Mouse (Mus musculus): ENCODE measurements around the gene Slc44a2. TPM values are rescaled to one million over a fixed set of nuclear protein-coding genes. Genes with fewer than 3 reads are reported as not detected.
"Not testable (repeated sequence)": the region's sequence is repeated elsewhere in the genome, so short reads cannot be mapped to it uniquely, and the experiment has no call there.

Gene Slc44a2
- total RNA-seq, 2 experiments from 2014 or later = 66.4 to 67.7 TPM

GRCm38 (mm10) chr9:21291868-21292267 is 28.6 kb upstream of the Slc44a2 start:
- DNase-seq (ENCODE audit: extremely low spot score in 1 of 2, low spot score in 2 of 2); intact Hi-C loops (cut with DNase I): not testable (repeated sequence)

GRCm38 (mm10) chr9:21292271-21292670 is 28.2 kb upstream of the Slc44a2 start:
- intact Hi-C loops (cut with DNase I) = no loop called here
- no peak for DNase-seq (ENCODE audit: extremely low spot score in 1 of 2, low spot score in 2 of 2)

GRCm38 (mm10) chr9:21299014-21299413 is 21.5 kb upstream of the Slc44a2 start:
- intact Hi-C loops (cut with DNase I) = no loop called here

GRCm38 (mm10) chr9:21305065-21305464 is 15.4 kb upstream of the Slc44a2 start:
- intact Hi-C loops (cut with DNase I) = no loop called here
- no peak for DNase-seq (ENCODE audit: extremely low spot score in 1 of 2, low spot score in 2 of 2)

More at GRCm38 (mm10) chr9:21299014-21299413, 21.5 kb upstream of the Slc44a2 start:
- no peak for DNase-seq (ENCODE audit: extremely low spot score in 1 of 2, low spot score in 2 of 2)

- intact Hi-C loops (cut with DNase I) = no loop called here
- no peak for DNase-seq (ENCODE audit: extremely low spot score in 1 of 2, low spot score in 2 of 2)
Measured at GRCm38 (mm10) chr9:21309150-21309741, 11.3 kb upstream of the Slc44a2 start.

GRCm38 (mm10) chr9:21311695-21312094 is 8.8 kb upstream of the Slc44a2 start:
- DNase-seq (ENCODE audit: extremely low spot score in 1 of 2, low spot score in 2 of 2) = no peak
- intact Hi-C loops (cut with DNase I) = loop anchor here (5.0 kb wide), 1 partner anchor 101 kb away; the partner anchor contains the start of gene Qtrt1

GRCm38 (mm10) chr9:21312134-21312533 is 8.4 kb upstream of the Slc44a2 start, which contains the start of gene Ap1m2:
Gene Ap1m2, minus strand, starts transcription at chr9:21312337.
- no peak for DNase-seq (ENCODE audit: extremely low spot score in 1 of 2, low spot score in 2 of 2)
- intact Hi-C loops (cut with DNase I) = loop anchor here (5.0 kb wide), 1 partner anchor 100 kb away; the partner anchor contains the start of gene Qtrt1

GRCm38 (mm10) chr9:21313394-21313793 is 7.1 kb upstream of the Slc44a2 start:
- intact Hi-C loops (cut with DNase I) = loop anchor here (1.0 to 5.0 kb wide), 2 partner anchors 44 to 99 kb away; partner anchors contain the start of gene Qtrt1
- DNase-seq (ENCODE audit: extremely low spot score in 1 of 2, low spot score in 2 of 2) = peak; percentile 59 to 84

GRCm38 (mm10) chr9:21314367-21315140 is 5.9 kb upstream of the Slc44a2 start:
- no peak for DNase-seq (ENCODE audit: extremely low spot score in 1 of 2, low spot score in 2 of 2)

GRCm38 (mm10) chr9:21315421-21315820 is 5.1 kb upstream of the Slc44a2 start:
- intact Hi-C loops (cut with DNase I) = no loop called here
- no peak for DNase-seq (ENCODE audit: extremely low spot score in 1 of 2, low spot score in 2 of 2)

More at GRCm38 (mm10) chr9:21314367-21315140, 5.9 kb upstream of the Slc44a2 start:
- intact Hi-C loops (cut with DNase I) = loop anchor here (5.0 kb wide), 1 partner anchor 98 kb away; the partner anchor contains the start of gene Qtrt1

- intact Hi-C loops (cut with DNase I) = no loop called here
- DNase-seq (ENCODE audit: extremely low spot score in 1 of 2, low spot score in 2 of 2) = no peak
Measured at GRCm38 (mm10) chr9:21316696-21317095, 3.8 kb upstream of the Slc44a2 start.

GRCm38 (mm10) chr9:21318792-21319191 is 1.7 kb upstream of the Slc44a2 start:
- no peak for DNase-seq (ENCODE audit: extremely low spot score in 1 of 2, low spot score in 2 of 2)
- intact Hi-C loops (cut with DNase I) = no loop called here

- intact Hi-C loops (cut with DNase I) = no loop called here
- DNase-seq (ENCODE audit: extremely low spot score in 1 of 2, low spot score in 2 of 2) = no peak
Measured at GRCm38 (mm10) chr9:21319503-21319902, 995 bp upstream of the Slc44a2 start.

- intact Hi-C loops (cut with DNase I) = no loop called here
- DNase-seq (ENCODE audit: extremely low spot score in 1 of 2, low spot score in 2 of 2) = no peak
Measured at GRCm38 (mm10) chr9:21320280-21320618, 249 bp upstream of the Slc44a2 start.

GRCm38 (mm10) chr9:21321513-21321835 is 976 bp downstream of the Slc44a2 start:
- DNase-seq (ENCODE audit: extremely low spot score in 1 of 2, low spot score in 2 of 2) = peak in 1 of 2 experiments; percentile 62
- intact Hi-C loops (cut with DNase I) = no loop called here

GRCm38 (mm10) chr9:21322211-21322916 is 1.9 kb downstream of the Slc44a2 start:
- intact Hi-C loops (cut with DNase I) = no loop called here
- no peak for DNase-seq (ENCODE audit: extremely low spot score in 1 of 2, low spot score in 2 of 2)

GRCm38 (mm10) chr9:21322917-21323297 is 2.4 kb downstream of the Slc44a2 start:
- DNase-seq (ENCODE audit: extremely low spot score in 1 of 2, low spot score in 2 of 2); intact Hi-C loops (cut with DNase I): not testable (repeated sequence)

GRCm38 (mm10) chr9:21324269-21324668 is 3.8 kb downstream of the Slc44a2 start:
- DNase-seq (ENCODE audit: extremely low spot score in 1 of 2, low spot score in 2 of 2) = no peak
- intact Hi-C loops (cut with DNase I) = no loop called here

- DNase-seq (ENCODE audit: extremely low spot score in 1 of 2, low spot score in 2 of 2) = no peak
- intact Hi-C loops (cut with DNase I) = no loop called here
Measured at GRCm38 (mm10) chr9:21327569-21327968, 7.1 kb downstream of the Slc44a2 start.

GRCm38 (mm10) chr9:21328041-21328440 is 7.5 kb downstream of the Slc44a2 start:
- intact Hi-C loops (cut with DNase I) = no loop called here

More at GRCm38 (mm10) chr9:21328041-21328440, 7.5 kb downstream of the Slc44a2 start:
- DNase-seq (ENCODE audit: extremely low spot score in 1 of 2, low spot score in 2 of 2) = no peak
